Mouse (Mus musculus) brain, adult 2 months (tissue): ENCODE results near the gene Mrvi1.
"Not testable (repeated sequence)": the region's sequence is repeated elsewhere in the genome, so short reads cannot be mapped to it uniquely, and the experiment has no call there.

Source experiments
- DNase-seq: peaks from one replicate; pipeline ENCODE4 v3.0.0; 2011; ENCODE audit warnings: low read depth, low spot score

Mrvi1 gene

GRCm38 (mm10) chr7:110941701-110942530 lies 40.3 kb downstream of the Mrvi1 start:
- DNase-seq, result peak; percentile 46

- peak; percentile 15 for DNase-seq
Measured at GRCm38 (mm10) chr7:110941116-110941521, 41.1 kb downstream of the Mrvi1 start.

GRCm38 (mm10) chr7:110935815-110936762 lies 46.2 kb downstream of the Mrvi1 start:
- DNase-seq, result no peak

- no peak for DNase-seq
Measured at GRCm38 (mm10) chr7:110933999-110934398, 48.3 kb downstream of the Mrvi1 start.

- no peak for DNase-seq
Measured at GRCm38 (mm10) chr7:110933329-110933728, 48.9 kb downstream of the Mrvi1 start.

GRCm38 (mm10) chr7:110930118-110930854 lies 52.0 kb downstream of the Mrvi1 start:
- DNase-seq, result peak; percentile 75

- no peak for DNase-seq
Measured at GRCm38 (mm10) chr7:110926562-110926961, 55.7 kb downstream of the Mrvi1 start.

- DNase-seq, result no peak
Measured at GRCm38 (mm10) chr7:110920331-110921261, 61.7 kb downstream of the Mrvi1 start.

GRCm38 (mm10) chr7:110919721-110920120 lies 62.5 kb downstream of the Mrvi1 start:
- no peak for DNase-seq

GRCm38 (mm10) chr7:110915913-110916312 lies 66.3 kb downstream of the Mrvi1 start:
- DNase-seq, result no peak

GRCm38 (mm10) chr7:110914531-110914930 lies 67.7 kb downstream of the Mrvi1 start:
- DNase-seq, result no peak

GRCm38 (mm10) chr7:110913754-110914153 lies 68.5 kb downstream of the Mrvi1 start:
- no peak for DNase-seq

GRCm38 (mm10) chr7:110908209-110909144 lies 73.8 kb downstream of the Mrvi1 start:
- no peak for DNase-seq

GRCm38 (mm10) chr7:110906566-110906965 lies 75.7 kb downstream of the Mrvi1 start:
- DNase-seq, result no peak

GRCm38 (mm10) chr7:110903226-110903625 lies 79.0 kb downstream of the Mrvi1 start:
- no peak for DNase-seq

GRCm38 (mm10) chr7:110897202-110897601 lies 85.1 kb downstream of the Mrvi1 start:
- no peak for DNase-seq

GRCm38 (mm10) chr7:110896453-110896852 lies 85.8 kb downstream of the Mrvi1 start:
- no peak for DNase-seq

GRCm38 (mm10) chr7:110895772-110896171 lies 86.5 kb downstream of the Mrvi1 start:
- not testable (repeated sequence) for DNase-seq

- DNase-seq, result no peak
Measured at GRCm38 (mm10) chr7:110894673-110895072, 87.6 kb downstream of the Mrvi1 start.
